22 mouse cellular contexts compared by ENCODE assay signal in the genomic region with DNA sequence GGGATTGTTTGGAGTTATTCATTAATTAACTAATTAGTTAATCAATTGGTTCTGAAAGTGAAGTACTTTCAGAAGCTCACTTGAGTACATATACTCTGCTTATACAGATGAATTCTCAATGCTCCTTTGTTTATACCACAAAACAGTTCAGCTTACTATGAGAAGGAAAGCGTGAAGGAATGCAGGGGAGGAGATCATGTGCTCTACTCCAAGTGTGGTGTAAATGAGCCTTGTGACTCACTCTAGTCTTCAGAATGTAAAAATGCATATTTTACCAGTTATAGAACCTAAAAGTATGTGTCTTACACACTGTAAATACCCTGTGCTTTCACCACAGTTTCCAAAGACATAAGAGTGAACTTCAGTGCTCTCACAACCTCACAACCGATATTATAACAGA.
DNase-seq lines count a peak whose midpoint lies in the region; ATAC-seq and TF ChIP-seq lines count a peak whose summit lies in the region.
"Had no signal": no experiment of that assay in that cellular context is flagged by ENCODE, and none has a peak within 500 bp of the region (broad histone marks: within the 10 kb centered on the region; RNA-seq: fewer than 3 reads in every experiment).

No protein-coding gene starts in this region.

- no peak overlapping the region for H3K27ac ChIP-seq in embryonic facial prominence, embryonic 14.5 days (replicated peaks; ENCODE audit: low read depth, low read length)
- no peak overlapping the region for H3K27ac ChIP-seq in embryonic facial prominence, embryonic 10.5 days (replicated peaks)
- H3K27ac ChIP-seq: embryonic facial prominence, embryonic 15.5 days; heart, adult 2 months; hindbrain, embryonic 10.5 days; liver, embryonic 12.5 days; midbrain, embryonic 12.5 days; neural tube, embryonic 15.5 days had no signal

- no peak for TF ChIP-seq POLR2A in brain, embryonic 14.5 days (IDR thresholded peaks at IDR 0.05; ENCODE audit: borderline replicate concordance, extremely low read depth, insufficient read depth, insufficient read length, poor library complexity, severe bottlenecking)

- no peaks in the 10 kb centered on the region for H3K27me3 ChIP-seq in embryonic facial prominence, embryonic 14.5 days (replicated peaks; ENCODE audit: control insufficient read depth, insufficient read depth, low read length)
- no peaks in the 10 kb centered on the region for H3K27me3 ChIP-seq in embryonic facial prominence, embryonic 10.5 days (replicated peaks; ENCODE audit: low read depth, poor library complexity, severe bottlenecking)
- H3K27me3 ChIP-seq: CH12.LX; embryonic facial prominence, embryonic 15.5 days; liver, embryonic 12.5 days; midbrain, embryonic 12.5 days; neural tube, embryonic 15.5 days had no signal

- no peak for ATAC-seq in embryonic facial prominence, embryonic 14.5 days (ENCODE audit: low read depth)
- ATAC-seq: forebrain, embryonic 16.5 days; inflammation-experienced regulatory T-cells, adult 6 months; liver, embryonic 12.5 days had no signal

- 0 out of 2 replicates have a peak, but pooled peaks cover 2% of the 10 kb centered on the region for H3K4me1 ChIP-seq in embryonic facial prominence, embryonic 14.5 days (ENCODE audit: control insufficient read depth, insufficient read depth, low read length)
- no peaks in the 10 kb centered on the region for H3K4me1 ChIP-seq in embryonic facial prominence, embryonic 10.5 days
- H3K4me1 ChIP-seq: embryonic facial prominence, embryonic 15.5 days; hindbrain, embryonic 10.5 days; liver, embryonic 12.5 days; midbrain, embryonic 12.5 days; neural tube, embryonic 15.5 days had no signal

- H3K9ac ChIP-seq in embryonic facial prominence, embryonic 14.5 days (ENCODE audit: low read depth, low read length), result no peak overlapping the region
- H3K9ac ChIP-seq: embryonic facial prominence, embryonic 15.5 days; liver, embryonic 12.5 days; lung, embryonic 14.5 days; midbrain, embryonic 12.5 days; neural tube, embryonic 15.5 days had no signal

- DNase-seq in embryonic facial prominence, embryonic 14.5 days (ENCODE audit: low spot score), result peak; percentile 53
- no peak for DNase-seq in embryonic facial prominence, embryonic 10.5 days (ENCODE audit: low spot score)
- peak; percentile 16 to 44 for DNase-seq in left cerebral cortex, postnatal 14 days (ENCODE audit: low spot score in 2 of 2)
- DNase-seq in left cerebral cortex, postnatal 10 days (ENCODE audit: extremely low spot score in 1 of 2, low spot score in 2 of 2), result no peak
- peak; percentile 3 for DNase-seq in brain, embryonic 14.5 days (ENCODE audit: low read depth)
- DNase-seq in kidney, postnatal 25 days, result peak; percentile 10 to 33
- no peak for DNase-seq in thymus, postnatal 10 days (ENCODE audit: low spot score in 2 of 2)
- no peak for DNase-seq in urinary bladder, postnatal 14 days (ENCODE audit: low spot score)
- DNase-seq: adrenal gland, postnatal 10 days; cerebellum, adult 8-10 months; heart, adult 2 months; layer of hippocampus, postnatal 36 days; lung, embryonic 14.5 days; thymus, adult 18-20 months had no signal

- 73% methylated on average over 2 of the region's 2 CpGs for WGBS in embryonic facial prominence, embryonic 14.5 days
- 79% methylated on average over 2 of the region's 2 CpGs for WGBS in embryonic facial prominence, embryonic 10.5 days

- intact Hi-C loops in left cerebral cortex, postnatal 14 days (cut with DNase I), result no loop called here
- intact Hi-C loops in left cerebral cortex, postnatal 10 days (cut with DNase I), result no loop called here

- TF ChIP-seq CTCF in brain, embryonic 14.5 days (IDR thresholded peaks at IDR 0.05; ENCODE audit: borderline replicate concordance, extremely low read depth, insufficient read depth, insufficient read length), result no peak

- no peak overlapping the region for H3K4me3 ChIP-seq in embryonic facial prominence, embryonic 14.5 days (ENCODE audit: low read depth, low read length)
- no peak overlapping the region for H3K4me3 ChIP-seq in embryonic facial prominence, embryonic 10.5 days
- H3K4me3 ChIP-seq: embryonic facial prominence, embryonic 15.5 days; heart, adult 2 months; hindbrain, embryonic 10.5 days; liver, embryonic 12.5 days; midbrain, embryonic 12.5 days; neural tube, embryonic 15.5 days had no signal

- H3K36me3 ChIP-seq in embryonic facial prominence, embryonic 14.5 days (ENCODE audit: control insufficient read depth, insufficient read depth, low read length), result peaks cover 7% of the 10 kb centered on the region; the same call in 1 of the 2 replicates
- H3K36me3 ChIP-seq in embryonic facial prominence, embryonic 10.5 days (replicated peaks), result no peaks in the 10 kb centered on the region
- H3K36me3 ChIP-seq: embryonic facial prominence, embryonic 15.5 days; hindbrain, embryonic 10.5 days; liver, embryonic 12.5 days; midbrain, embryonic 12.5 days; neural tube, embryonic 15.5 days had no signal

- H3K9me3 ChIP-seq in embryonic facial prominence, embryonic 14.5 days (ENCODE audit: control insufficient read depth, low read length), result no peaks in the 10 kb centered on the region
- no peaks in the 10 kb centered on the region for H3K9me3 ChIP-seq in embryonic facial prominence, embryonic 10.5 days
- H3K9me3 ChIP-seq: embryonic facial prominence, embryonic 15.5 days; hindbrain, embryonic 10.5 days; liver, embryonic 12.5 days; midbrain, embryonic 12.5 days; neural tube, embryonic 15.5 days had no signal

- H3K4me2 ChIP-seq in embryonic facial prominence, embryonic 14.5 days (ENCODE audit: low read depth, low read length), result no peak overlapping the region
- H3K4me2 ChIP-seq: embryonic facial prominence, embryonic 15.5 days; liver, embryonic 12.5 days; lung, embryonic 14.5 days; midbrain, embryonic 12.5 days; neural tube, embryonic 15.5 days had no signal

Comparison
In these comparisons a context has a peak if more than half of its experiments do, and no peak if none do; other contexts are left out.
1. DNase-seq: peak in embryonic facial prominence, embryonic 14.5 days (single experiment), left cerebral cortex, postnatal 14 days (2 of 2), brain, embryonic 14.5 days (single experiment) and kidney, postnatal 25 days (2 of 2); none in embryonic facial prominence, embryonic 10.5 days (single experiment), left cerebral cortex, postnatal 10 days (0 of 2), thymus, postnatal 10 days (0 of 2) and urinary bladder, postnatal 14 days (single experiment).